Mouse (Mus musculus) T-helper 1 cell (primary cell): ENCODE measurements around the gene Sigirr.

ENCODE experiments used
- in situ Hi-C: fragments of 300-600 bp; cut with MboI, MseI; formaldehyde crosslinking; loops from one replicate; pipeline ENCODE4 v1.15.1; 2025; ENCODE audit warnings: high pct_unique_total_duplicates

The Sigirr gene

DNA sequence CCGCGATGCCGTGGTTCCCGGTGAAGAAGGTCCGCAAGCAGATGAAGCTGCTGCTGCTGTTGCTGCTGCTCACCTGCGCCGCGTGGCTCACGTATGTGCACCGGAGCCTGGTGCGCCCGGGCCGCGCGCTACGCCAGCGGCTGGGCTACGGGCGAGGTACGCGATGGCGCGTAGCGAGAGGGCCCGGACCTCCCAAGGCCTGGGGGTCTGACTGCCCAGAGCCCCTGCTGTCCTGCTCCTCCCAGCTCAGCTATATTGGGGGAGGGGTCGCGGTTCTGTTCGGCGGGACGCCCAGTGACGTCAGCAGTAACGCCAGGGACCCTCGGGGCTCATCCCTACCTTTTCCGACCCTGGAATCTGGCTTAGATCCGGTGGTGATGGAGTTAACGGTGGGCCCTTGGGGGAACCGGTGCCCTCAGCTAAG is 39.1 kb downstream of the Sigirr start:
- in situ Hi-C loops, result loop anchor here (5.0 kb wide), 1 partner anchor 116 kb away; no protein-coding TSS in a partner anchor

- in situ Hi-C loops, result loop anchor here (5.0 kb wide), 1 partner anchor 117 kb away; no protein-coding TSS in a partner anchor
Observed at GRCm38 (mm10) chr7:141060426-141061242, 39.7 kb downstream of the Sigirr start, which contains the start of gene B4galnt4. Gene B4galnt4 (plus strand): TSS chr7:141061104.

DNA sequence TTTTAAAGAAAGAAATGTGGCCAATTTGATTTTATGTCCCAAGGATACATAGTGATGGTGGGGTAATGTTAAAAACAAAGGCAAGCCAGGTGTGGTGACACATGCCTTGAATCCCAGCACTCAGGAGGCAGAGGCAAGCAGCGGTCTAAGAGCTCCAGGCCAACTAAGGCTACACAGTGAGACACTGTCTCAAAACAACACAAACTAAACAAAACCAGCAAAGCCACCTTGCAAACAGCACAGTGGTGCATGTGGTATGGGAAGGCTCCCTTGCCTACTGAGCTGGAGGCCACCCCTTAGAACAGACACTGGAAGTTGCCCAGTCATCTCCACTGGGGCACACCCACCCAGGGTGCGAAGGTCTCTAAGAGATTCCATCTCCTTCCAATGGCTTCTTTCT is 40.4 kb downstream of the Sigirr start:
- in situ Hi-C loops, result loop anchor here (5.0 kb wide), 2 partner anchors 117 to 218 kb away; no protein-coding TSS in a partner anchor

- in situ Hi-C loops, result loop anchor here (5.0 kb wide), 1 partner anchor 216 kb away; no protein-coding TSS in a partner anchor
Observed at GRCm38 (mm10) chr7:141058601-141059341, 41.6 kb downstream of the Sigirr start.

DNA sequence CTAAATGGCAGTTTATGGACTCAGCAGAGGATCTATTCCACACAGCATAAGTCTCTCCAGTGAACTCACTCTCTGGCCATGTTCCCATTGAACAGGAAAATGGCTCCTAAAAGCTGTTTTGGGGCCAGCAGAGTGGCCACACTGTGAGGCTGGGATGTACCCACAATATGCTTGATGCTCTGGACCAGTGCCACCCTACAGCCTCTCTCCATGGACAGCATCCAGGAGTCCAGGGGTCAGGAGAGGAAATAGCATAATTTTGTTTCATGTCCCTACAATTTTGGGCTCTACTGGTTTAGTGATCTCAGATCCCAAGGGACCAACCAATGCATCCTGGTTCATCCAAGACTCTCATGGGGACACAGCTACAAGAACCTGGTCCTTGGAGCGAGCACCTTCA is 42.8 kb downstream of the Sigirr start:
- in situ Hi-C loops, result loop anchor here (5.0 kb wide), 1 partner anchor 215 kb away; no protein-coding TSS in a partner anchor

DNA sequence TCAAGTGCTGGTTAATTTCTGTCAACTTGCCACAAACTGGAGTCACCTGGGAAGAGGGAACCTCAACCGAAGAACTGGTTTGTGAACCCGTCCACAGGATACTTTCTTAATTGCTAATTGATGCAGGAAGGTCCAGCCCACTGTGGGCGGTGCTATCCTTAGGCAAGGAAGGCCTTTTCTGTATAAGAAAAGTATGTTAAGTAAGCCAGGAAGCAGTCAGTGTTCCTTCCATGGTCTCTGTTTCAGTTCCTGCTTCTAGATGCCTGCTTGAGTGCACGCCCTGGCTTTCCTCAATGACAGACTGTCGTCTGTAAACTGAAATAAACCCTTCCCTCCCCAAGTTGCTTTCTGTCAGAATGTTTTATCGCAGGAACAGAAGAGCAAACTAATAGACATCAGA is 43.4 kb downstream of the Sigirr start:
- in situ Hi-C loops, result loop anchor here (5.0 kb wide), 1 partner anchor 215 kb away; no protein-coding TSS in a partner anchor

DNA sequence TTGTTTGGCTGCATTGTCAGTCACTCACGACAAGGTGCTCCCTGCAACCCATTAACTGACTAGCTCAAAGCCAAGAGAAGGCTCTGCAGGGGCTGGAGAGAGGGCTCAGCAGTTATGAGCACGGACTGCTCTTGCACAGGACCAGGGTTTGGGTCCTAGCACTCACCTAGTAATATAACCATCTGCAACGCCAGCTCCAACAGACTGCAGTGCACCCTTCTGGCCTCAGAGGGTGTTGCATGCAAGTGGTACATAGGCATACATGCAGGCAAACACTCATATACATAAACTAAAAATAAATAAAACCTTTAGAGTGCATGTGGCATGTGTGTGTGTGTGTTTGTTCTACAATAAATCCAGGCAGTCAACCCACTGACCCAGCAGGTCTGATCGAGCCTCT is 44.6 kb downstream of the Sigirr start:
- in situ Hi-C loops, result loop anchor here (5.0 kb wide), 1 partner anchor 213 kb away; no protein-coding TSS in a partner anchor

GRCm38 (mm10) chr7:141052421-141052820 is 48.0 kb downstream of the Sigirr start:
- in situ Hi-C loops, result no loop called here

DNA sequence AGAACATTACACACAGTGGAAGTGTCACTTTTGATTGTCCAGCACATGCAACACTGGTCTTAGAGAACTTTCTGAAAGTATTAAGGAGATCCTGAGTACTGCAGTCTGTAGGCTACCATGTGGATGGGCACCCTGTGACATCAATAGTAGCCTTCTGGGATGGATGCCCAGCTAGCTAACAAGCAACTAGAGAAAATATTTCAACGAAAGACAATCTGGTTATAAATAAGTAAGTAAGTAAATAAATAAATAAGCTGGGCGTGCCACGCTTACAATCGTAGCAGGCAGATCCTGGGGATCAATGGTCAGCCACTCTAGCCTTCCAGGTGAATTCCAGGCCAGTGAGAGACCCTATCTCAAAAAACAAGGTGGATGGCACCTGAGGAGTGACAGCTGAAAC is 48.4 kb downstream of the Sigirr start:
- in situ Hi-C loops, result no loop called here

DNA sequence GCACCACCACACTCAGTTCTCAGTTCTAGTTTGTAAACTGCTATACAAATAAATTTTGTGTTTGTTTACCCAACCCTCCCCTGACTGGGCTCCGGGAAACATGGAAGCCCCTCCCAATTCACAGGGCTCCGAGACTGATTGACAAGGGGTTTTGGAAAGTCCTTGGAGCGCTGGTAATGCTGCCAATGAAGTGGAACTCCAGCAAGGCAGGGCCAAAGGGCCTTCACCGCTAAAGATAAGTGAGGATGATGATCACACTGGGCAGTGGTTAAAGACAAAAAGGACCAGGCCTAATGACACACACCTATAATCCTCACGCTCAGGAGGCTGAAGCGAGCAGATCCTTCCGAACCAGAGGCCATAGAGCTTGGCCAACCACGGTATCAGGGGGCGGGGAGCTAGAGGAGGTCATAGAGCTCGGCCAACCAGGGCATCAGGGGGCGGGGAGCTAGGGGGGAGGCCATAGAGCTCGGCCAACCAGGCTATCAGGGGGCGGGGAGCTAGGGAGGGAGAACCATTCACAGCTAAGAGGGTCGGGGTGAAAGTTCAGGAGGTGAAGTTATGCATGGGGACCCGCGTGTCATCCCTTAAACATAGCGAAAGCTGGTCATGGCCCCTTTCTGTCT is 49.2 kb downstream of the Sigirr start:
- in situ Hi-C loops, result no loop called here

- in situ Hi-C loops, result loop anchor here (5.0 kb wide), 2 partner anchors 37 to 92 kb away; partner anchors contain the start of genes Gm45717, Ifitm2 and Ifitm3
Observed at GRCm38 (mm10) chr7:141049326-141049725, 51.0 kb downstream of the Sigirr start.

- in situ Hi-C loops, result loop anchor here (5.0 kb wide), 2 partner anchors 36 to 91 kb away; partner anchors contain the start of genes Gm45717, Ifitm2 and Ifitm3
Observed at GRCm38 (mm10) chr7:141048226-141049218, 51.9 kb downstream of the Sigirr start.

GRCm38 (mm10) chr7:141047581-141048225 is 52.7 kb downstream of the Sigirr start:
- in situ Hi-C loops, result loop anchor here (5.0 kb wide), 2 partner anchors 35 to 90 kb away; partner anchors contain the start of genes Gm45717, Ifitm2 and Ifitm3

- in situ Hi-C loops, result loop anchor here (5.0 kb wide), 2 partner anchors 35 to 90 kb away; partner anchors contain the start of genes Gm45717, Ifitm2 and Ifitm3
Observed at GRCm38 (mm10) chr7:141046931-141047580, 53.3 kb downstream of the Sigirr start.

DNA sequence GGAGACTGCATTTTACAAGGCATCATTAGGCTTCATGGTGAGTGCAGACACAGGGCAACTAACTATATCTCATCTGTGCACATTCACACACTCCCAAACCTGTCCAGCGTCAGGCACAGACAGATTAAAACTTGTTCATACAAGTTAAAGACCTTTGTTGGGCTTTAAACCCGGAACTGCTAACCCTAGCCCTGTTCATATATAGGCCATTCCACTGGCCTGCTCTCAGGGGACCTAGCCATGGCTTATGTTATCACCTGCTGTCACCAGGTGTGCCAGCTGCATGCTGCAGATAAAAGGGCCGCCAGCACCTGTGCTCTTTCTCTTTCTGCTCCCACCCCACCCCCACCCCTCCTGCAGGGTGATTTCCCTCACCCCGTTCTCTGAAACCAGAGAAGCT is 57.8 kb downstream of the Sigirr start:
- in situ Hi-C loops, result no loop called here

DNA sequence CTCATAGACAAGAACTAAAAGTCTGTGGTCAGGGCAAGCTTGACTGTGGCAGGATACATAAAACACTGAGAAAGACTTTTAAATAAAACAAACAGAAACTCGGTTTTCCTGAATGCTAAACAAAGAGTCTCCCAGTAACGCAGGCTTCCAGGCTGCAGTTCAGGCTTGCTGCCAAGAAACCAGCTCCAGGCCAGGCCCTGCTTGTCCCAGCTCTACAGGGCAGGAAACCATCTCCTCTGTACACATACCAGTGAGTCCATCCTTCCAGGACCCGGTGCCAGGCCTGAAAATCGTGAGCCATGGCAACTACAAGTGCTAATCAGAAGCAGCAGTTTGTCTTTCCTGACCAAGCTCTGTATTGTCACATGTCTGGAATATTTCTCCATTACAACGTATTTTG is 58.7 kb downstream of the Sigirr start:
- in situ Hi-C loops, result no loop called here
